Mouse (Mus musculus) R1 (cell line): ENCODE results near the gene Trim39.
"Not testable (repeated sequence)": the region's sequence is repeated elsewhere in the genome, so short reads cannot be mapped to it uniquely, and the experiment has no call there.

Experiments
- DNase-seq: peaks from one replicate; pipeline ENCODE4 v3.0.0-alpha.2; 2018; ENCODE audit warnings: low read depth, low spot score

The Trim39 gene

GRCm38 (mm10) chr17:36271586-36272256 lies at the start of gene Trim39:
Gene Trim39 (minus strand): TSS chr17:36272247.
- DNase-seq = peak; percentile 88

GRCm38 (mm10) chr17:36315689-36316253 lies 43.7 kb upstream of the Trim39 start:
- no peak for DNase-seq

GRCm38 (mm10) chr17:36315041-36315688 lies 43.1 kb upstream of the Trim39 start:
- DNase-seq = peak; percentile 40

- DNase-seq = peak; percentile 44
Observed at GRCm38 (mm10) chr17:36314511-36314910, 42.5 kb upstream of the Trim39 start.

DNA sequence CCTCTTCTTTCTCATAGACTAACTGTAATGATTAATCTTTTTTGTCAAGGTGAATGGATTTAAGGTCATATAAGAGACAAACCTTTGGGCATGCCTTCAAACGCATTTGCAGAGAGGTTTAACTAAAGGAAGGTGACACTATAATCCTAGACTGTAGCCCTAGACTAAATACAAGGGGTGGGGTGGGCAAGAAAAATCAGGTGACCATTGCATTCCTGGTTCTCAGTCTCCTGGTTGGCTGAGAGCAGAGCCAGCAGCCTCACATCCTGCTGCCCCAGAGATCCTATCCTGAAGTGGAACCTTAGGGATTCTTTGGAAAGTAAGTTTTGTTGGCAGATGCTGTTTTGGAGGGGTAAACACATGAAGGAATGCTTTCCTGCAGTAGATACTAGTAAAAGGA lies 37.2 kb upstream of the Trim39 start:
- DNase-seq = no peak

DNA sequence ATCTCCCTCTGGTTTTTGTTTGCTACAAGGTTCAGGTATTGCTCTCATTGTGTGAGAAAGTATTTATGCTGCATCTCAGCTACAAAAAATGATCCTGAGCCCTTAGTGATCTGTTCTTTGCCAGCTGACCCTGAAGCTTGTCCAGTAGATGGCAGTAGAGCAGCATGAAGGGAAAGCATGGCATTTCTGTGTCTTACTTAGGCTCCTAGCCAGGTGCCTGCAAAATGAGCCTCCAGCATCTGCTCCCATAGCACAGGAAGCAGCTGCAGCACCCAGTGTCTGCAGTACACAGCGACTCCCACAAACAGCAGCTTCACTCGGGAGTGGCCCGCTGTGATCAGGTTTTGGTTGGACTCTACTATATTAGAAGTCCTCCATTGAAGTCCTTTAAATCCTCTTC lies 36.8 kb upstream of the Trim39 start:
- DNase-seq = not testable (repeated sequence)

- DNase-seq = no peak
Observed at GRCm38 (mm10) chr17:36286390-36286789, 14.3 kb upstream of the Trim39 start, which contains the start of gene H2-M10.2. Gene H2-M10.2 (minus strand): TSS chr17:36286490.

GRCm38 (mm10) chr17:36281521-36282245 lies 9.6 kb upstream of the Trim39 start:
- no peak for DNase-seq

GRCm38 (mm10) chr17:36274776-36275175 lies 2.7 kb upstream of the Trim39 start:
- DNase-seq = no peak

GRCm38 (mm10) chr17:36273796-36274195 lies 1.7 kb upstream of the Trim39 start:
- no peak for DNase-seq

- DNase-seq = no peak
Observed at GRCm38 (mm10) chr17:36272643-36273366, 758 bp upstream of the Trim39 start.

DNA sequence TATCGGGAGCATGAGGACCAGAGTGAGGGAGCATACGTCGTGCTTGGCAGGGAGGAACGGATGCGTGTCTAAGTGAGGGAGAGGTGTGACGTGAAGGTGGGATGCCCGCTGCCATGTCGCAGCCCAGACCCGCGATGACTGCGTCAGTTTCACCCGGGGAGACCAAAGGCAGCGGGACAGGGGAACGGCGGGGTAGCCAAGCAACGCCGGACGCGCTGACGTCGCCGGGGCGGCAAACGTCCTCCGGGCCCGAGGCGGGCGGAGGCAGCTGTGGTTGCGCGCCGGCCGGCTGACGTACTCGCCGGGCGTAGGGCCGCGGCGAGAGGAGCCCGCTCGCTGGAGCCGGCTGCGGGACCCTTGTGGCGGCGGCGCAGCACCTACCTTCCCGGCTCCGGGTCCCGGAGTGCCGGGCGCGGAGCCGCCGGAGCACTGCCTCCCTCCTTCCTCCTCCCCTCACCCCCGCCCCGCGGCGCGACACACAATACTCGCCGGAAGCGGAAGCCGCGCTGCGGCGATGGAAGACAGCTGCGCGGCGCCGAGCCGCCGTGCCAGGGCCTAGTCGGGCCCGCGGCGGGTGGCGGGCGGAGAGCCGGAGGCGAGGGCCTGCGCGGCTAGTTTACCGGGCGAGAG lies 976 bp downstream of the Trim39 start:
- peak; percentile 87 for DNase-seq

- DNase-seq = peak; percentile 77
Observed at GRCm38 (mm10) chr17:36265834-36266233, 6.2 kb downstream of the Trim39 start.

DNA sequence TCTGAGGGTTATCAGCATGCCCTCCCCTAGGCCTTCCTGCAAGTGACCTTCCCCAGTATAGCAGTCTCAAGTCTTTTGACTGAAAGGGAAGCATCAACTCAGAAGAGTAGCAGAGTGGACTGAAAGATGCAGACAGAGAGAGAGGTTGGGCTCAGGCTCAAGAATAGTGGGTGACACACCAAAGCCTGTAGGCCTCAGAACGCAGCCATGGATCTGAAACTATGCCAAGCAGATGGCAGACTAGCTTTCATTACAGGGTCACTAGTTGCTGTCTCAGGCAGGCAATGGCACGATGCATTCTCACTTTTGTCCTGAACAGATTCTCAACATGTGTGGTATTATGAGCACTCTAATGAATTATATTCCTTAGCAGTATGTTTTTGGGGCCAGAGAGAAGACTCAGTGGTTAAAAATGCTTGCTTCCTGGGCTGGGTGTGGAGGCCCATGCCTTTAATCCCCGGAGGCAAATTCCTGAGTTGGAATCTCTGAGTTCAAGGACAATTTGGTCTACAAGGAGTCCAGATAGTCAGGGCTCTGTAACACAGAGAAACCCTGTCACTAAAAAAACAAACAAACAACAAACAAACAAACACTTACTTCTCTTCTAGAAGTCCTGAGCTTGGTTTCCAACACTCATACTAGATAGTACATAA lies 7.6 kb downstream of the Trim39 start:
- peak; percentile 47 for DNase-seq

DNA sequence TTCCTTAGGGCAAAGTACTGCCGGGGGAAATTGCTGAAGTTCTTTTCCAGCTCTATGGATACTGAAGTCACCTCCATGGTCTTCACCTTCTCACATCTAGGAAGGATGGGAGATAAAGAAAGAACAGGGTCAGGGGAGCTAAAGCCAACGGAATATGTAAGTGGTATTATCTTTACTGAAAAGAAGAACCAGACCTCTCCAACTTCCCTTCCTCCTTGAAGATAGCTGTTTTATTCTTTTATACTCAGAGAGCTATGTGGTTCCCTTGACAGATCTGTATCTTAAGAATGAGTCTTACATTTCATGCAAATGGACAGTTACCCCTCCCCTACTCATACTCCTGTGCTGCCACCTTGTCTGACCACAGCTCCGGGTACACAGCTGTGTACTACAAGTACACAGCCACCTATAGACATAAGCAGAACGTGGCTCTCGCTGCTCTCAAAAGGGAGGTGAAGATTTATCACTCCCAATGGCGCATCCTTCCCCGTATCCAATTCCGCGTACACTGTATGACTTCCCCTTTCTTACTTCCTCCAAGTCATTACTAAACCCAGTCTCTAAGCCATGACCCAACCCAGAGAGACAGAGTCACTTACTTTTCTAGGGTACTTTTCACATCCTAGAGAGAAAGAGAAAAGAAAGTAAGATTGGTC lies 10.4 kb downstream of the Trim39 start:
- no peak for DNase-seq

DNA sequence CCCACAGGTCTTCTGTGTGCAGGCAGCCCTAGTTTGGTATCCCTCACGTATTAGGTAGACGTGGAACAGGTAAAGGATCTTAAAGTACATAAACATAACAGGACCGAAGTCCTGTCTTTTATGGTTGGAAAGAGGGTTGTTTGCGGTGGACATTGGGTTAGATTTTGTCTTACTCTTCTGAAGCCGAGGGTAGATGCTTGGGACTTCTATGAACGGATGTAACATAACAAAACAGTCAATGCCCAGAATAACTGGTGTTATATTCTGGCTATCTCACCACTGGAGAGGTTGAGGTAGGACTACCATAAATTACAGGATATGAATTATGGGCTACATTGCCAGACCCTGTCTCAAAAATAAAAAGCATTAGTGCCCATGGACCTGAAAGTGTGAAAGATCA lies 14.1 kb downstream of the Trim39 start, which contains the start of gene Rpp21:
Rpp21 (minus strand) TSS at position 101 of the 400 bp plus-strand sequence.
- DNase-seq = no peak

DNA sequence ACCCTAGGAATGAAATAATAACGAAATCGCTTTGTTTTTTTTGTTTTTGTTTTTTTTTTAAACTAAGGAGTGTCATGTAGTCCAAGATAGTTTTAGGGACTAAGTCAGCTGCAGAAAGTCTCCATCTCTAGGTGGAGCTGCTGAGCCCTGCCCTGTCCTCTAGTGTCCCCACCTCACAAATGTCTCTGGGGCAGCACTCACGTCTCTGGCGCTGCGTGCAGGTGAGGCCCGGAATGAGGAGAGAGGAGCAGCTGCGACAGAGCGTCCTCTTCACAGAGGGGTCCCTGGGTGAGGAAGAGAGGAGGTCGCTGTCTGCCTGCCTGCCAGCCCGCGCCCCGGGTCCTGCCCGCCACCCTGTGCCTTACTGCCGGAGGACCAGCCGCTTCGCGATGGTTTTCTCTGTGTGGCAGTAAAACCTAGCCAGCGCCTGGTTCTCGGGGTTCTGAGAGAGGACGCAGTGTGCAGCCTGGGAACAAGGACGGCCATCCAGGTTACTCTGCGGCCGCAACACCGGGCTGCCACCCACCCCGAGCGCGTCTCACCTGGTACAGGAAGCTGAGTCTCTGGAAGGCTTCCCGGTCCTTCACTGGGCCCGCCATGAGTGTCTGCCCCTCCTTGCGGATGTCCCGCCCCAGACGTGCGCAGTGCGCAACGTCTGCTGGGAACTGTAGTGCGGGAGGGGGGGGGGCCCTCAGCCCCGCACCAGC lies 14.7 kb downstream of the Trim39 start:
- DNase-seq = peak; percentile 80

GRCm38 (mm10) chr17:36253087-36253600 lies 18.9 kb downstream of the Trim39 start:
- peak; percentile 96 for DNase-seq

DNA sequence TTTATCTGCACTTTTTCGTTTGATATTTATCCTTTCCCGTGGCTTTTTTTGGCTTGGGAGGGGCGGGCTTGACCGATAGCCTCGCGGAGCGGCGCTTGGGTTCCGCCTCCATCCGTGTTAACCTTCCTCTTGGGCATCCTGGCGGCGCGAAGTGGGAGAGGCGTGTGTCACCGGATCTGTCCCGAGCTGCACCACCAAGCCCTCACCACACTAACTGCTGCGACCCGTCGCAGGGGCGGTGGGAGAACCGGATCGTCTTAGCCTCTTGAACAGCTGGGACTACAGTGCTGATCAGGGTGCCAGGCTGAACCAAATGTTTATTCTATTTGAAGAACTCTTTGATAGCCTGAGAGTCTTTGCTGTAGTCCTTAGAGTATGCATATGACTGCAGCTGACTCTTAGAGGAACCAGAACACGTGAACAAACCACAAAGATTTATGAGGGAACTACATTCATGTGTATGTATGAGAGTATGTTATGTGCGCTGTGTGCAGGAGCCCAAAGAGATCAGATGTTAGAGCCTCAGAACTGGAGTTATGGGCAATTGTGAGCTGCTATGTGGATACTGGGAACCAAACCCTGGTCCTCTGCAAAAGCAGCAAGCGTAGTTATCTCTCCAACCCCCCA lies 19.7 kb downstream of the Trim39 start:
- DNase-seq = peak; percentile 39
